Mouse (Mus musculus) heart, adult 2 months (tissue): ENCODE data around the gene Zfp36l3.

Experiments used
- CTCF ChIP-seq: fragments of 200-600 bp; IDR thresholded peaks from 2 replicates; pipeline ENCODE4 v1.8.1; 2022; ENCODE audit warnings: antibody characterized with exemption, mild to moderate bottlenecking, moderate library complexity
- POLR2A ChIP-seq: fragments of 200-500 bp; IDR thresholded peaks from 2 replicates; pipeline ENCODE4 v1.6.1; 2011; ENCODE audit warnings: mild to moderate bottlenecking, low read depth, low read length, control low read depth; ENCODE audit not compliant: insufficient read depth

- no peak for TF ChIP-seq POLR2A
- TF ChIP-seq CTCF, result no peak
These were observed at the start of gene Zfp36l3 for GRCm38 (mm10) chrX:53776276-53776675.
